Mouse (Mus musculus) erythroblast, embryonic 14.5 days (primary cell): Measurements from ENCODE around the gene Nrxn3.

Source experiments
- GATA1 ChIP-seq: IDR thresholded peaks from 2 replicates; pipeline ENCODE4 v1.6.1; 2012; ENCODE audit warnings: low read length, inconsistent platforms, mixed read lengths
- TAL1 ChIP-seq: IDR thresholded peaks from 3 replicates; pipeline ENCODE4 v1.6.1; 2012; ENCODE audit warnings: low read length, inconsistent platforms, mixed read lengths

GRCm38 (mm10) chr12:90041038-90041437 is 1318.4 kb downstream of the Nrxn3 start:
- TF ChIP-seq GATA1 (no peak), TAL1 (no peak)
